ENCODE assay signal across 21 mouse cellular contexts in genomic region chr6:145691680-145692079, GRCm38 (mm10). TPM values are rescaled to one million over a fixed set of nuclear protein-coding genes. Genes with fewer than 3 reads are reported as not detected.
DNase-seq lines count a peak whose midpoint lies in the region; ATAC-seq and TF ChIP-seq lines count a peak whose summit lies in the region.
"Had no signal": no experiment of that assay in that cellular context is flagged by ENCODE, and none has a peak within 500 bp of the region (broad histone marks: within the 10 kb centered on the region; RNA-seq: fewer than 3 reads in every experiment).

No protein-coding gene starts in this region.

- no peak overlapping the region for H3K9ac ChIP-seq in lung, postnatal 0 days (replicated peaks; ENCODE audit: low read depth)
- H3K9ac ChIP-seq: embryonic facial prominence, embryonic 15.5 days; hindbrain, embryonic 15.5 days; kidney, embryonic 15.5 days; liver, embryonic 14.5 days; midbrain, embryonic 12.5 days had no signal

- H3K4me2 ChIP-seq in lung, postnatal 0 days (replicated peaks; ENCODE audit: low read depth, low read length), result no peak overlapping the region
- H3K4me2 ChIP-seq in myocyte (ENCODE audit: low read depth), result no peak overlapping the region
- H3K4me2 ChIP-seq: embryonic facial prominence, embryonic 15.5 days; hindbrain, embryonic 15.5 days; kidney, embryonic 15.5 days; midbrain, embryonic 12.5 days had no signal

- TF ChIP-seq POLR2A in myocyte (IDR thresholded peaks at IDR 0.05; ENCODE audit: insufficient read length, low read depth), result no peak

- H3K27ac ChIP-seq in lung, postnatal 0 days (ENCODE audit: low read length), result no peak overlapping the region
- H3K27ac ChIP-seq: embryonic facial prominence, embryonic 15.5 days; hindbrain, embryonic 15.5 days; kidney, embryonic 15.5 days; left cerebral cortex, adult 2 months; liver, embryonic 14.5 days; midbrain, embryonic 12.5 days had no signal

- H3K27me3 ChIP-seq in lung, postnatal 0 days (replicated peaks; ENCODE audit: insufficient read depth, low read length), result no peaks in the 10 kb centered on the region
- no peaks in the 10 kb centered on the region for H3K27me3 ChIP-seq in myocyte (ENCODE audit: control insufficient read depth, insufficient read depth, insufficient read length)
- H3K27me3 ChIP-seq: embryonic facial prominence, embryonic 15.5 days; hindbrain, embryonic 15.5 days; kidney, embryonic 15.5 days; midbrain, embryonic 12.5 days had no signal

- peak; percentile 22 for DNase-seq in Muller cell, postnatal 12 days (ENCODE audit: inconsistent ontology term)
- peak; percentile 20 for DNase-seq in brain, adult 2 months (ENCODE audit: low read depth, low spot score)
- peak; percentile 76 for DNase-seq in lung, postnatal 0 days (ENCODE audit: low spot score)
- DNase-seq in cerebellum, adult 18-20 months, result no peak
- DNase-seq in liver, result no peak
- DNase-seq: adrenal gland, postnatal 14 days; cerebellum, adult 9-11 months; kidney, postnatal 36 days; layer of hippocampus, adult 9-11 months; right cerebral cortex, postnatal 14 days; spleen, adult 18-20 months had no signal

- peak; percentile 59 for TF ChIP-seq EP300 in lung, postnatal 0 days (IDR thresholded peaks at IDR 0.05)

- no peak overlapping the region for H3K4me3 ChIP-seq in lung, postnatal 0 days (ENCODE audit: low read depth, low read length)
- no peak overlapping the region for H3K4me3 ChIP-seq in myocyte
- H3K4me3 ChIP-seq: embryonic facial prominence, embryonic 15.5 days; hindbrain, embryonic 15.5 days; kidney, embryonic 15.5 days; left cerebral cortex, adult 2 months; midbrain, embryonic 12.5 days had no signal

- H3K79me2 ChIP-seq in myocyte (ENCODE audit: control insufficient read depth, insufficient read depth), result no peaks in the 10 kb centered on the region

- no peak overlapping the region for H3ac ChIP-seq in myocyte (ENCODE audit: control insufficient read depth, insufficient read length)

- TF ChIP-seq CTCF in lung, postnatal 0 days (IDR thresholded peaks at IDR 0.05), result no peak

- whole genome bisulfite sequencing in lung, postnatal 0 days, result 35% methylated on average over 3 of the region's 3 CpGs

- ATAC-seq in lung, postnatal 0 days, result peak; percentile 94
- ATAC-seq in megakaryocyte progenitor cell, adult 5-6 weeks (replicated peaks; ENCODE audit: poor library complexity), result no peak
- ATAC-seq: forebrain, embryonic 14.5 days; intestine, embryonic 16.5 days had no signal

- no peaks in the 10 kb centered on the region for H3K9me3 ChIP-seq in lung, postnatal 0 days (ENCODE audit: low read length)
- H3K9me3 ChIP-seq: embryonic facial prominence, embryonic 15.5 days; hindbrain, embryonic 15.5 days; kidney, embryonic 15.5 days; midbrain, embryonic 12.5 days had no signal

- no peaks in the 10 kb centered on the region for H3K4me1 ChIP-seq in lung, postnatal 0 days (ENCODE audit: insufficient read depth, low read depth, low read length)
- H3K4me1 ChIP-seq: embryonic facial prominence, embryonic 15.5 days; hindbrain, embryonic 15.5 days; midbrain, embryonic 12.5 days had no signal

- no peaks in the 10 kb centered on the region for H3K36me3 ChIP-seq in lung, postnatal 0 days (ENCODE audit: insufficient read depth, low read length)
- no peaks in the 10 kb centered on the region for H3K36me3 ChIP-seq in myocyte (ENCODE audit: control insufficient read depth, insufficient read depth)
- H3K36me3 ChIP-seq: embryonic facial prominence, embryonic 15.5 days; hindbrain, embryonic 15.5 days; kidney, embryonic 15.5 days; midbrain, embryonic 12.5 days had no signal

TF ChIP-seq in myocyte, 11 proteins besides CTCF, POLR2A, EP300 and RAD21:
- TF ChIP-seq USF1 (IDR thresholded peaks at IDR 0.05; ENCODE audit: low read depth) (no peak), REST (IDR thresholded peaks at IDR 0.05; ENCODE audit: insufficient read depth, insufficient read length) (no peak), TCF12 (IDR thresholded peaks at IDR 0.05; ENCODE audit: insufficient read depth, poor library complexity, severe bottlenecking) (peak; percentile 31), MYOD1 (IDR thresholded peaks at IDR 0.05; ENCODE audit: control insufficient read depth in 1 of 3, insufficient read length in 2 of 3, low read depth in 2 of 3) (peak; percentile 28 to 65 (median 31)), TCF3 (IDR thresholded peaks at IDR 0.05; ENCODE audit: insufficient read length, low read depth) (peak; percentile 29), MYOG (IDR thresholded peaks at IDR 0.05; ENCODE audit: control insufficient read depth in 1 of 3, insufficient read depth in 1 of 3, insufficient read length in 2 of 3, low read depth in 2 of 3) (peak in 2 of 3 experiments; percentile 79 to 87), MAX (IDR thresholded peaks at IDR 0.05; ENCODE audit: low read depth) (no peak), SRF (IDR thresholded peaks at IDR 0.05; ENCODE audit: control insufficient read depth, insufficient read length, low read depth) (no peak), E2F4 (IDR thresholded peaks at IDR 0.05; ENCODE audit: insufficient read depth) (no peak)
TF ChIP-seq in myocyte: peak in this region for 4.

RNA-seq across cellular contexts. Expression of gene Rassf8, which starts 54.9 kb away (rescaled TPM):
- polyA plus RNA-seq in lung, postnatal 0 days (2015; fragmentation: Nextera tagmentation; extraction: Ambion mirVana), result 15.1 and 18.4 TPM in 2 replicates
- 6.3 TPM for polyA plus RNA-seq in myocyte (2012; fragmentation: generic; extraction: Trizol)
- total RNA-seq in megakaryocyte progenitor cell, adult 5-6 weeks (2015), result 8.3 and 11.5 TPM in 2 replicates
- 11.9 and 14.8 TPM in 2 replicates for total RNA-seq in megakaryocyte progenitor cell, adult 5-6 weeks (2017)

Comparison
In these comparisons a context has a peak if more than half of its experiments do, and no peak if none do; other contexts are left out.
1. DNase-seq: peak in Muller cell, postnatal 12 days (single experiment), brain, adult 2 months (single experiment) and lung, postnatal 0 days (single experiment); none in cerebellum, adult 18-20 months (0 of 2) and liver (single experiment).